Mouse (Mus musculus) central nervous system, embryonic 18 days (tissue): Measurements from ENCODE around the gene Dmpk. TPM values are rescaled to one million over a fixed set of nuclear protein-coding genes. Genes with fewer than 3 reads are reported as not detected.

Experiments used
- polyA plus RNA-seq: library from polyadenylated mRNA; depleted of rRNA; stranded (reverse); fragments of >200 nt; gene quantifications from 2 replicates; pipeline ENCODE4 v1.2.3, GENCODE M21; 2012; rRNA removed

Gene Dmpk
- 48.3 and 55.8 TPM in 2 replicates for polyA plus RNA-seq

GRCm38 (mm10) chr7:19083701-19084100 is at the start of gene Dmpk:
TSS of gene Dmpk (plus strand) at chr7:19083849.

GRCm38 (mm10) chr7:19054047-19054776 is 29.4 kb upstream of the Dmpk start, which contains the start of gene Rsph6a:
TSS of gene Rsph6a (plus strand) at chr7:19054690.

GRCm38 (mm10) chr7:19075723-19076585 is 7.7 kb upstream of the Dmpk start, which contains the start of gene Dmwd:
TSS of gene Dmwd (plus strand) at chr7:19076227.

GRCm38 (mm10) chr7:19094471-19094825 is 10.8 kb downstream of the Dmpk start, which contains the start of gene Six5:
TSS of gene Six5 (plus strand) at chr7:19094594.

GRCm38 (mm10) chr7:19118028-19118771 is 34.6 kb downstream of the Dmpk start, which contains the start of gene Gm4969:
TSS of gene Gm4969 (minus strand) at chr7:19118368.

GRCm38 (mm10) chr7:19119631-19120429 is 36.2 kb downstream of the Dmpk start, which contains the start of gene Fbxo46:
TSS of gene Fbxo46 (plus strand) at chr7:19119859.

Other genes with a start within 250 kb of the Dmpk start
- 1.3 and 1.4 TPM in 2 replicates for gene Mill2, start 243.9 kb upstream of the Dmpk start, polyA plus RNA-seq
- 26.6 and 31.5 TPM in 2 replicates for gene Pglyrp1, start 212.5 kb upstream of the Dmpk start, polyA plus RNA-seq
- gene Ccdc61, start 173.4 kb upstream of the Dmpk start, polyA plus RNA-seq: 27.0 and 28.3 TPM in 2 replicates
- 20.2 and 29.7 TPM in 2 replicates for gene Nova2, start 158.0 kb upstream of the Dmpk start, polyA plus RNA-seq
- gene Nanos2, start 96.4 kb upstream of the Dmpk start, polyA plus RNA-seq: 2.3 TPM in 2 replicates
- 14.5 and 16.5 TPM in 2 replicates for gene Mypop, start 92.6 kb upstream of the Dmpk start, polyA plus RNA-seq
- gene Irf2bp1, start 79.8 kb upstream of the Dmpk start, polyA plus RNA-seq: 38.3 and 39.8 TPM in 2 replicates
- not detected in 2 replicates for gene Foxa3, start 60.3 kb upstream of the Dmpk start, polyA plus RNA-seq
- gene Sympk, start 59.5 kb upstream of the Dmpk start, polyA plus RNA-seq: 66.8 and 73.9 TPM in 2 replicates
- 0.23 and 0.32 TPM in 2 replicates for gene Rsph6a, start 29.2 kb upstream of the Dmpk start, polyA plus RNA-seq
- gene Dmwd, start 7.6 kb upstream of the Dmpk start, polyA plus RNA-seq: 168 and 184 TPM in 2 replicates
- 6.8 and 9.3 TPM in 2 replicates for gene Six5, start 10.7 kb downstream of the Dmpk start, polyA plus RNA-seq
- gene Gm4969, start 34.5 kb downstream of the Dmpk start, polyA plus RNA-seq: 14.5 and 14.6 TPM in 2 replicates
- 11.2 and 12.5 TPM in 2 replicates for gene Fbxo46, start 36.0 kb downstream of the Dmpk start, polyA plus RNA-seq
- 16.8 and 18.3 TPM in 2 replicates for gene Qpctl, start 65.4 kb downstream of the Dmpk start, polyA plus RNA-seq
- gene Snrpd2, start 65.9 kb downstream of the Dmpk start, polyA plus RNA-seq: 151 and 178 TPM in 2 replicates
- 41.3 and 55.6 TPM in 2 replicates for gene Gipr, start 82.3 kb downstream of the Dmpk start, polyA plus RNA-seq
- 65.5 and 68.9 TPM in 2 replicates for gene Eml2, start 92.6 kb downstream of the Dmpk start, polyA plus RNA-seq
- 6.0 and 6.8 TPM in 2 replicates for gene Gpr4, start 128.7 kb downstream of the Dmpk start, polyA plus RNA-seq
- 25.6 and 26.6 TPM in 2 replicates for gene Opa3, start 144.5 kb downstream of the Dmpk start, polyA plus RNA-seq
- gene Vasp, start 188.0 kb downstream of the Dmpk start, polyA plus RNA-seq: 65.0 and 68.3 TPM in 2 replicates
- 1.6 and 2.0 TPM in 2 replicates for gene Ppm1n, start 196.2 kb downstream of the Dmpk start, polyA plus RNA-seq
- 155 and 161 TPM in 2 replicates for gene Rtn2, start 198.8 kb downstream of the Dmpk start, polyA plus RNA-seq
- gene Fosb, start 226.2 kb downstream of the Dmpk start, polyA plus RNA-seq: 0.25 and 0.71 TPM in 2 replicates